Mouse (Mus musculus) lung, postnatal 4 days (tissue): Measurements from ENCODE around the gene Rac3.

Experiments used
- DNase-seq, 2 experiments: peaks; one replicate each; pipeline ENCODE4 v3.0.0; 2021

Rac3 gene

DNA sequence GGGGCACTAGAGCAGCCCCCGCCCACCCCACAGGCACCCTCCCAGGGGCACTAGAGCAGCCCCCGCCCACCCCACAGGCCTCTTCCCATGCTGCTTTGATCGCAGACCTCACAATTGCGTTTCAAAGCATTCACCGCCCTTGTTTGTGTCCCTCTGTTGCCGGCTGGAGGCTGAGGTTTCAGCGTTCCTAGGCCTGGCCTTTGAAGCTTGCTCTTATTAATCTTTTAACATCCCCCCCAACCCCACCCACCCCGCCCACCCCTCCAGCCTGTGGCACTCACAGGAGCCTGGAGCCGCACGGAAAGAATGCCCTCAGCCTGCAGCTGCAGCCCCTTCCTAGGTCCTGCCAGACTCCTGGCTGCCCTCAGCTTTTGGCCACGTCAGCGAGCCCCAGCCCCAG, 14.0 kb upstream of the Rac3 start:
- no peak for DNase-seq

GRCm38 (mm10) chr11:120707969-120708368, 13.3 kb upstream of the Rac3 start:
- no peak for DNase-seq

DNA sequence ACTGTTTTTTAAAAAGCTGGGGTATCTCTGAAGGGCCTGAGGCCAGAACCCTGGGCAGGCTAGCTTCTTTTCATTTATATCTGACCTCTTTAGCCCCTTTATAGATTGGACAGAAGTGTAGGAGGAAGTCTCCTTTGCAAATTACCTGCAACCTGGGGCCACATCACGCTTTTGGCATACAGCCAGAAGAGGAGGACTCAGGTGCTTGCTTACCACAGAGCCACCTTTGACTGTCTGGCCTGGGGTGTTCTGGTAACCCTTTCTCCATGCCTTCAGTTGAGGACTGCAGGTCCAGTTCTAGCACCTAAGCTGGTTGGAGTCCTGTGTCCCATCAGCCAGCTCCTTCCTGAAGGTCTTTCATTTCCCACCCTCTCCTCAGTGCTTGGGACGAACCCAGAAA, 11.7 kb upstream of the Rac3 start:
- no peak for DNase-seq

- DNase-seq = no peak
These were observed 10.6 kb upstream of the Rac3 start for GRCm38 (mm10) chr11:120710672-120711071.

GRCm38 (mm10) chr11:120711980-120712604, 9.2 kb upstream of the Rac3 start:
- DNase-seq = no peak

GRCm38 (mm10) chr11:120712771-120713568, 8.3 kb upstream of the Rac3 start:
- peak; percentile 61 to 64 for DNase-seq

DNA sequence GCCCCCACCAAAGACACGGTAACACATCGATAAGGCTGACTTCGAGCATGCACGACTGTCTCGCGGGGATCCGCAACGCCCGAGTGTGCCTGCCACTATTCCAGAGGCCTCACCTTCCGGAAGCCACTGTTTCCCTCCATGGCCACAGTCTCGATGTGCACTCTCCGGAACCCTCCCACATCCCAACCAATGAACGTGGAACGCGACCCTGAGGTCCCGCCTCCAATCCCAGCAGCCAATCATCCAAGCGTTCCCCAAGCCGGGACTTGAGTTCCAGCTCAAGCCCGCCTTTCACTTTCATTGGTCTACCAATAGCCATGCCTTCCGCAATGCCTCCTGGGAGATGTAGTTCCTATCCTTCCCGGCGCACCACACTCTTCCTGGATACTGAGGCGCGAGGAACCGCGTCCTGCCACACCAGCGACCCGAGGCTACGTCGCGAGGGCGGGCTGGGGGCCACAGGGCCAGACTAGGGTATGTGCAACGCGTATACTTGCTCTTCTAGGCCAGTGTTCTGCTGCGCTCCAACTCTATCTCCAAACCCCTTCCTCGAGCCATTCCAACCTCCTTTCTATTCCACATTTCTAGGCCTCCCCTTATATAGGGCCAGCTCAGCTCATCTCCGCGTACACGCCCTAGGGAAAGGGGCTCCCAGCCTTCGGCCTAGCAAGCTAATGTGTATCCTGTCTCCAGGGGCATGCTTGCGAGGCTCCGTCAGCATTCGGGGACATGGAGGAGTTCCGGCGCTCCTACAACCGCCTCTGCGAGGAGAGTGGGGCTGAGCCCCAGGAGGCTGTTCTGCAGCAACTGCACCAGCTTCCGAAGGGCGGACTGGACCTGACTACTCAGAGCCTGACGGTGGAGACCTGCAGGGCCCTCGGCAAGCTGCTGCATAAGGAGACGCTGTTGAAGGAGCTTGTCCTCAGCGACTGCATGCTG, 7.4 kb upstream of the Rac3 start, which contains the start of the genes Cenpx and Lrrc45:
Cenpx (minus strand) TSS at position 159 of the 939 bp plus-strand sequence.
Lrrc45 (plus strand) TSS at position 346 of the 939 bp plus-strand sequence.
- DNase-seq = peak; percentile 98

- DNase-seq = no peak
These were observed 6.7 kb upstream of the Rac3 start for GRCm38 (mm10) chr11:120714546-120714945.

DNA sequence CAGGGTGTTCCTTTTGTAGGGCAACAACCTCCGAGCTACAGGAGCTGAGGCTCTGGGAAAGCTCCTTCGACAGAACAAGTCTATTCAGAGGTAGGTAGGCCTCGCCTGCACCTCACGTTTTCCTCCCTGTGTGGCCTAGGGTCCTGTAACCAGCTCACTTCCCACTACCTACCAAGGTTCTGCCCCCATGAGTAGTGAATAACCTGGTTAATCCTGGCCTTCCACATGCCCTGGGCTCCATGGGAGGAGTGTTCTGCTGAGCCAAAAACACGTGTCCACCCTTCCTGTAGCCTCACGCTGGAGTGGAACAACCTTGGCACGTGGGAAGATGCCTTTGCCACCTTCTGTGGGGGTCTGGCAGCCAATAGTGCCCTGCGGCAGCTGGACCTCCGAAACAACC, 6.1 kb upstream of the Rac3 start:
- DNase-seq = no peak

GRCm38 (mm10) chr11:120719242-120719641, 2.0 kb upstream of the Rac3 start:
- peak in 1 of 2 experiments; percentile 24 for DNase-seq

- peak in 1 of 2 experiments; percentile 28 for DNase-seq
These were observed 1.4 kb upstream of the Rac3 start for GRCm38 (mm10) chr11:120719841-120720376.

- peak; percentile 88 to 93 for DNase-seq
These were observed 820 bp upstream of the Rac3 start for GRCm38 (mm10) chr11:120720450-120720849.

- no peak for DNase-seq
These were observed 879 bp downstream of the Rac3 start for GRCm38 (mm10) chr11:120722067-120722630.

DNA sequence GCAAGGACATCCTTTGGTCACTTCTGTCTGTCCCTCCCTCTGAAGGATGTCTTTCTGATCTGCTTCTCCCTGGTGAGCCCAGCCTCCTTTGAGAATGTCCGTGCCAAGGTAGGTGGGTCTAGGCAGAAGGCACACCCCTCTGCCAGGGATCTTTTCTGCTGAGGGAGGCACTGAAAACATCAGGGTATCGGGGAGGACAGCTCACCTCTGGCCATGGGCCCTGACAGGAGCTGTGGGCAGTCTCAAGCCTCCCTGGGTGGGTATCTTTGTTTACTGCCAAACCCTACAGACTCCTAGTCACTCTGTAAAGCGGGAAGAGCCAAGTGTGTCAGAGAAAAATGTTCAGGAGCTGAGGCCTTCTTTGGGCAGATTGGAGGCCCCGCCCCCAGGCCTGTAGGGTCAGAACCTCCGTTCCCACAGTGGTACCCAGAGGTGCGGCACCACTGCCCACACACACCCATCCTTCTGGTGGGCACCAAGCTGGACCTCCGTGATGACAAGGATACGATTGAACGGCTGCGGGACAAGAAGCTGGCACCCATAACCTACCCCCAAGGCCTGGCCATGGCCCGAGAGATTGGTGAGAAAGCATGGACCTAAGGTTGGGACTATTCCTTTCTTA, 1.6 kb downstream of the Rac3 start:
- no peak for DNase-seq

- DNase-seq = peak in 1 of 2 experiments; percentile 30
These were observed 2.2 kb downstream of the Rac3 start for GRCm38 (mm10) chr11:120723509-120723908.

- DNase-seq = no peak
These were observed 5.2 kb downstream of the Rac3 start for GRCm38 (mm10) chr11:120726243-120727168.

- DNase-seq = peak; percentile 92 to 93
These were observed 5.9 kb downstream of the Rac3 start, which contains the start of gene Dcxr for GRCm38 (mm10) chr11:120727169-120727527. Gene Dcxr (minus strand): TSS chr11:120727281.

DNA sequence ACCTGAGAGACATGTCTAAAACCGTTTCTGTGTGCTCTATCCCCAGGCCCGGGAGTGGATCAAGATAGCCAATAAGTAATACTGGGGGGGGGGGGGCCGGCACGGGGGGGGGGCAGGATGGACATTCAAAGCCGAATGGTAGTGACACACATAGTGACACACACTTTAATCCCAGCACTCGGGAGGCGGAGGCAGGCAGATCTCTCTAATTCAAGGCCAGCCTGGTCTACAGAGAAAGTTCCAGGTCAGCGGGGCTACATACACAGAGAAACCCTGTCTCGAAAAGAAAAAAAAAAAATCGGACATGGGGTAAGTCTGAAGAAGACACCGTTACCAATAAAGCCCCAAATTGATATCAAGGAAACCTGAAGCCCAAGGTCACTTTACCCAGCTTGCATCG, 6.3 kb downstream of the Rac3 start:
- peak in 1 of 2 experiments; percentile 8 for DNase-seq

DNA sequence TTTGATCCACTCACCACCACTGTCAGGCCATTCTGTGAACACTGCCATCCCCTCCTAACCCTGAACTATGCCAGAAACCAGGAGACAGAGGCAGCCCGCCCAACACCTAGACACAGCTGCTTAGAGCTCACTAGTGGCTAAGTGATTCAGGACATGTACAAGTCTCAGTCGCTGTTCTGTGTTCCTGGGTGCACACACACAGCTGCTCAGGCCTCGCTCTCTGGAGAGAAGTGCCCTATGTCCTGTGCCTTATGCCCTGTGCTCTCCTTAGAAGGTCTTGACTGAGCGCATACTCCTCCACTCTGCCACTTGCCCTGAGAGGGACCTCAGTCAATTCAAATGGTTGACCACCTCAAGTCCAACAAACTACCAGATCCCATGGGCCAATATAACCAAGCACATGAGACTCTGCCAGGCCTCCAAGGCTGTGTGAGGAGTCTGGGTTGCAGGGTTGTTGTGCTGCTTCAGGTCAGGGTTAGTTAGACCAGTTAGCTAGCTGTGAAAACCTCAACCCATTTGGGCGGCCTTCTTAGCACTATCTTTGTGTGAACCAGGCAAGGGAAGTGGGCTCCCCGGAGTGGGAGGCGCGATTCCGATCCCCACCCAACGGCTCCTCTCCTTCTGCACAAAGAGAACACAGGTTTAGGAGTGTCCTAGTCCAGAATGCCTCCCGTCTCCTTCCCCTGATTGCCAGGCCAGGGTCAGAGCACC, 7.4 kb downstream of the Rac3 start:
- no peak for DNase-seq

DNA sequence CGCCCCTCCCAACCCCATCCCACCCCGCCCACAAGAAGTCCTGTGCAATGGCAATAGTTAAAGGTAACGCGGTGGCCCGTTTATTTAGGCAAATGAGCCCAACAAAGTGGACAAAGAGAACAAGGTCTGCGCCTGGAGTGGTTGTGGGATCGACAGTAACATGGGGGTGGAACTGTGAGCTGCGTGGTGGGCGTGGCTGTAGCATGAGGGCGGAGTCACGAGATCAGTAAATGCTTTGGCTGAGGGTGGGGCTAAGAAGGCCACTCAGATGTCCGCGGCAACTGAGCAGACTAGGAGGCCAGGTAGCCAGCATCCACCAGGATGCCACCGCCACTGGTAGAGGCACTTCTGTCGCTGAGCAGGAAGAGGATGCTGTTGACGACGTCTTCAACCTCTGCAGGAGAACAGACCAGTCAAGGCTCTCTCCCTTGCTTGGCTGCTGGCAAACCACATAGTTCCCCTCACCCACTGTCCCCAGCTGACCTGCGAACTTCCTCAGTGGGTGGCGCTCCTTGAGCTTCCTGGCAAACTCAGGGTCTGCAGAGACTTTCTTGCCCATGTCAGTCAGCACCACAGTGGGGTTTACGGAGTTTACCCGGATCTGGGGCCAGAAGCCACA, 8.3 kb downstream of the Rac3 start:
- DNase-seq = peak; percentile 82
